Mouse (Mus musculus) embryo, embryonic 11 days (tissue): Measurements from ENCODE around the gene Vmn1r51.
"Not testable (repeated sequence)": the region's sequence is repeated elsewhere in the genome, so short reads cannot be mapped to it uniquely, and the experiment has no call there.

Experiments
- DNase-seq: peaks from one replicate; pipeline ENCODE4 v3.0.0-alpha.2; 2015

The Vmn1r51 gene

GRCm38 (mm10) chr6:90122296-90122695 is at the start of gene Vmn1r51:
TSS of gene Vmn1r51 (plus strand) at chr6:90122596.
- not testable (repeated sequence) for DNase-seq

- no peak for DNase-seq
Measured at GRCm38 (mm10) chr6:90078406-90078805, 44.0 kb upstream of the Vmn1r51 start, which contains the start of gene Vmn1r49. TSS of gene Vmn1r49 (minus strand) at chr6:90078506.

DNA sequence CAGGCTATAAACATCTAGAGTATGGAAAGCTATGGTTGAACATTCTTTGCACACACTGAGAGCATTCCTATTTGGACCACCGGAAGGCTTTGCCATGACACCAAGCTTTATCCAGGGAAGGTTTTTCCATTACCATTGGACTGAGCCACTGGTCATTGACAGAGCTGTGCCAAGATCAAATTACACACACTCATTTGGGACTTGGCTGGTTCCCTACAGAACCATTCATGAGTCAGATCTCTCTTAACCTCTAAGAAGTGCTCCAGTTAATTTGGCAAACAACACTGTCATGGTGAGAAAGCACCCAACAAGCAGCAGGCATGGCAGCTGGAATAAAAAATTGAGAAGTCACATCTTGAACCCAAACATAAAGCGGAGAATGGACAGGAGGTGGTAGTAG is 21.8 kb upstream of the Vmn1r51 start:
- no peak for DNase-seq

- DNase-seq, result no peak
Measured at GRCm38 (mm10) chr6:90101130-90101529, 21.3 kb upstream of the Vmn1r51 start, which contains the start of gene Vmn1r50. TSS of gene Vmn1r50 (plus strand) at chr6:90101430.

- DNase-seq, result no peak
Measured at GRCm38 (mm10) chr6:90160139-90160538, 37.7 kb downstream of the Vmn1r51 start.

GRCm38 (mm10) chr6:90174508-90174907 is 52.1 kb downstream of the Vmn1r51 start, which contains the start of gene Vmn1r52:
TSS of gene Vmn1r52 (plus strand) at chr6:90174808.
- no peak for DNase-seq
